Comparison of ENCODE assay signal across 16 mouse cellular contexts in genomic region chr3:55742654-55743053, GRCm38 (mm10). TPM values are rescaled to one million over a fixed set of nuclear protein-coding genes. Genes with fewer than 3 reads are reported as not detected.
DNase-seq lines count a peak whose midpoint lies in the region; ATAC-seq lines count a peak whose summit lies in the region.
"Had no signal": no experiment of that assay in that cellular context is flagged by ENCODE, and none has a peak within 500 bp of the region (broad histone marks: within the 10 kb centered on the region; RNA-seq: fewer than 3 reads in every experiment).

No protein-coding gene starts in this region.

- no peaks in the 10 kb centered on the region for H3K9me3 ChIP-seq in hindbrain, embryonic 12.5 days (replicated peaks)
- no peaks in the 10 kb centered on the region for H3K9me3 ChIP-seq in midbrain, embryonic 12.5 days
- H3K9me3 ChIP-seq in limb, embryonic 10.5 days (replicated peaks): no peaks in the 10 kb centered on the region
- H3K9me3 ChIP-seq: liver, embryonic 13.5 days; stomach, embryonic 15.5 days had no signal

- ATAC-seq in hindbrain, embryonic 12.5 days (ENCODE audit: low FRiP score): 0 out of 2 replicates have a peak, but pooled peaks have one; percentile 38
- ATAC-seq in midbrain, embryonic 12.5 days (ENCODE audit: low FRiP score, low read depth): peak; percentile 62; the same call in 1 of the 2 replicates
- ATAC-seq: intestine, embryonic 16.5 days had no signal

- no peak overlapping the region for H3K4me3 ChIP-seq in hindbrain, embryonic 12.5 days
- no peak overlapping the region for H3K4me3 ChIP-seq in midbrain, embryonic 12.5 days
- H3K4me3 ChIP-seq in limb, embryonic 10.5 days: no peak overlapping the region
- H3K4me3 ChIP-seq: liver, embryonic 13.5 days; stomach, embryonic 15.5 days had no signal

- H3K27me3 ChIP-seq in hindbrain, embryonic 12.5 days: no peaks in the 10 kb centered on the region
- no peaks in the 10 kb centered on the region for H3K27me3 ChIP-seq in midbrain, embryonic 12.5 days
- H3K27me3 ChIP-seq in limb, embryonic 10.5 days (ENCODE audit: low read depth, poor library complexity, severe bottlenecking): no peaks in the 10 kb centered on the region
- H3K27me3 ChIP-seq: liver, embryonic 13.5 days; stomach, embryonic 15.5 days had no signal

- H3K4me2 ChIP-seq in hindbrain, embryonic 12.5 days (replicated peaks): no peak overlapping the region
- no peak overlapping the region for H3K4me2 ChIP-seq in midbrain, embryonic 12.5 days (replicated peaks)
- H3K4me2 ChIP-seq: liver, embryonic 13.5 days; stomach, embryonic 15.5 days had no signal

- H3K4me1 ChIP-seq in hindbrain, embryonic 12.5 days: peaks cover 18% of the 10 kb centered on the region
- H3K4me1 ChIP-seq in midbrain, embryonic 12.5 days: peaks cover 22% of the 10 kb centered on the region; the same call in 1 of the 2 replicates
- H3K4me1 ChIP-seq in limb, embryonic 10.5 days: peaks cover 15% of the 10 kb centered on the region; the same call in 1 of the 2 replicates
- H3K4me1 ChIP-seq: liver, embryonic 13.5 days; stomach, embryonic 15.5 days had no signal

- 67% methylated on average over 4 of the region's 4 CpGs for WGBS in hindbrain, embryonic 12.5 days
- 54% methylated on average over 4 of the region's 4 CpGs for WGBS in midbrain, embryonic 12.5 days
- WGBS in limb, embryonic 10.5 days: 86% methylated on average over 4 of the region's 4 CpGs

- peak; percentile 43 for DNase-seq in left cerebral cortex, postnatal 4 days
- no peak for DNase-seq in left cerebral cortex, postnatal 25 days (ENCODE audit: low spot score in 2 of 2)
- peak; percentile 72 for DNase-seq in retina, postnatal 1 day
- DNase-seq in left cerebral cortex, adult 18-20 months (ENCODE audit: low spot score in 2 of 2): no peak
- DNase-seq in limb, embryonic 10.5 days (ENCODE audit: low spot score): no peak
- DNase-seq: adrenal gland, postnatal 36 days; cerebellum, postnatal 36 days; kidney, postnatal 14 days; liver, embryonic 13.5 days; right cerebral cortex, adult 18-20 months; thymus, postnatal 14 days had no signal

- intact Hi-C loops in left cerebral cortex, postnatal 4 days (cut with DNase I): no loop called here
- intact Hi-C loops in left cerebral cortex, postnatal 25 days (cut with DNase I): no loop called here

- H3K27ac ChIP-seq in hindbrain, embryonic 12.5 days: peak overlapping the region; percentile 79
- peak overlapping the region; percentile 89 for H3K27ac ChIP-seq in midbrain, embryonic 12.5 days (replicated peaks)
- no peak overlapping the region for H3K27ac ChIP-seq in limb, embryonic 10.5 days
- H3K27ac ChIP-seq: liver, embryonic 13.5 days; stomach, embryonic 15.5 days had no signal

- H3K36me3 ChIP-seq in hindbrain, embryonic 12.5 days: no peaks in the 10 kb centered on the region
- H3K36me3 ChIP-seq in midbrain, embryonic 12.5 days: no peaks in the 10 kb centered on the region
- H3K36me3 ChIP-seq in limb, embryonic 10.5 days: no peaks in the 10 kb centered on the region
- H3K36me3 ChIP-seq: liver, embryonic 13.5 days; stomach, embryonic 15.5 days had no signal

- H3K9ac ChIP-seq in hindbrain, embryonic 12.5 days: no peak overlapping the region
- H3K9ac ChIP-seq in midbrain, embryonic 12.5 days (replicated peaks): no peak overlapping the region
- H3K9ac ChIP-seq: liver, embryonic 13.5 days; stomach, embryonic 15.5 days had no signal

RNA-seq across cellular contexts. Expression of gene Mab21l1, which starts 39.7 kb away (rescaled TPM):
- total RNA-seq in left cerebral cortex, postnatal 4 days (2021): 1 to 10 TPM; 1.3 to 4.3 TPM
- 1 to 10 TPM; 1.1 to 1.8 TPM for total RNA-seq in left cerebral cortex, postnatal 25 days (2021)
- 104 and 115 TPM in 2 replicates for polyA plus RNA-seq in hindbrain, embryonic 12.5 days (2016; fragmentation: Nextera tagmentation; extraction: Ambion mirVana)
- 148 and 164 TPM in 2 replicates for polyA plus RNA-seq in midbrain, embryonic 12.5 days (2016; fragmentation: Nextera tagmentation; extraction: Ambion mirVana)
- 1 to 10 TPM; 1.8 to 2.1 TPM for total RNA-seq in left cerebral cortex, adult 18-20 months (2021)
- 34.9 and 67.2 TPM in 2 replicates for polyA plus RNA-seq in limb, embryonic 10.5 days (2016; fragmentation: Nextera tagmentation; extraction: Ambion mirVana)
- total RNA-seq: neutrophil, adult 5-6 weeks had no signal

Comparison
In these comparisons a context has a peak if more than half of its experiments do, and no peak if none do; other contexts are left out.
1. DNase-seq: peak in left cerebral cortex, postnatal 4 days (single experiment) and retina, postnatal 1 day (single experiment); none in left cerebral cortex, postnatal 25 days (0 of 2), left cerebral cortex, adult 18-20 months (0 of 2) and limb, embryonic 10.5 days (single experiment).